Mouse (Mus musculus) CD4-positive naive resting alpha-beta T cell, adult 76 days (primary cell): Measurements from ENCODE around the gene Car9. TPM values are rescaled to one million over a fixed set of nuclear protein-coding genes. Genes with fewer than 3 reads are reported as not detected.

Source experiments
- total RNA-seq: library from RNA; stranded (reverse); gene quantifications from one replicate; pipeline ENCODE4 v1.2.4, GENCODE M21; 2023

Gene Car9
- total RNA-seq, result not detected

DNA sequence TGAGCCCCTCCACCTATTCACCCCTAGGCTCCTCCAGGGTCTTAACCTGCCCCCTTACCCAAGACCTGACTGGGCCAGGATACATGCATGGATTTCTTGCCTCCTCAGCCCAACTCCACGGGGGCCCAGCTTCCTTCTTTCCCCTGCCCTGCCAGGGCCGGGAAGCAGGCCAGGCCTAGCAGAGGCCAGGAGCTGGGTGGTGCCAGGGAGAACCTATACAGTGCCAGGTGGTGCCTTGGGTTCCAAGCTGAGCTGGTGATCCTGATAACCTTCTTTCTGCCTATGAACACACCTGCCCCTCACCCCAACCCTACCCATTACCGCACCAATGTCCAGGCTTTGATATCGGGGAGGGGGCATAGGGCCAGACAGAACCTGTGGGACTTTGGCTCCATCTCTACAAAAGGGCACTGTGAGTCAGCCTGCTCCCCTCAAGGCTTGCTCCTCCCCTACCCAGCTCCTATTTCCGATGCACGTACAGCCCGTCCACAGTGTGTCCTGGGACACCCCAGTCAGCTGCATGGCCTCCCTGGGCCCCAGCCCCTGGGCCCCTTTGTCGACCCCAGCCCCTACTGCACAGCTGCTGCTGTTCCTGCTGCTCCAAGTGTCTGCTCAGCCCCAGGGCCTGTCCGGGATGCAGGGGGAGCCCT lies at the start of gene Car9:
Gene Car9 (plus strand): TSS at position 431 of the 650 bp plus-strand sequence.

DNA sequence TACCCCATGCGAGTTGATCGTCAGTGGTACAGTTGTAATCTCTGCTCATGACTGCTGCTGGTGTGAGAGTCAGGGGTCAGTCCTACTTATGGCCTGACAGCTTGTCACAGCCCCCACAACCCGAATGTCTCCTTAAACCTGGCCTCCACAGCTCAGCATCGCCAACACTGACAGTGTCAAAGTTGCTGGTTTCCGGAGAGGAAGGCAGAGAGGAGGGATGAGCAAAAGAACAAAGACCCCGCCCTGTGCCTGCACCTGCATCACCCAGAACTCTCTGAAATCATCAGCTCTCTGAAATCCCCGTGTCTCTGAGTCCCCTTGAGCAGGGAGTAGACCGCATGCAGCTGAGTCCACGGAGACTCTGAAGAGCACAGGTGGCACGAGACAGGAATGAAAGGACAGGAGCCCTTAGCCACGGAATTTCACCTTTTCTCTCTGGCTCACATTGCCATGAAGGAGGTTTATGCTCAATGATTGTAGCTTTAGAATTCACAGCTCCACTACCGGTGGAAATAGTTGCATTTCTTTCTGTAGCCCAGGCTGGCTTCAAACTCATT lies 23.2 kb upstream of the Car9 start, which contains the start of gene Sit1:
Gene Sit1 (minus strand): TSS at position 200 of the 557 bp plus-strand sequence.

DNA sequence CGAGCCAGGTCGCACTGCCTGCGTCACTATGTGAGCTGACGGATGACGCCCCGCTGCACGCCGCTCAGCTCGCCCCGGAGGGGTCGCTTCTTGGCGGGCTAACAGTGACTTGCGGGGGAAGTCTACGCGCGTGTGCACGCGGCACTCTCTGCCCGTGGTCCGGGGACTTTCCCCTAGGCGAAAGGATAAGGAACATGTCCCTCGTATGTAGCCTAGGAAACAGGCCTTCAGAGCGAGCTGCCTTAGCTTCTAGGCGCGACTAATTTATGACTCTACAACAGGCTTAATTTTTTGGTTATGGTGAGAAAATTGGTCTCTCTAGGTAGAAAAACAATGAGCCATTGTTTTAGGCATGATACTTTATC lies 14.0 kb upstream of the Car9 start, which contains the start of gene Ccdc107:
Gene Ccdc107 (plus strand): TSS at position 80 of the 365 bp plus-strand sequence.

DNA sequence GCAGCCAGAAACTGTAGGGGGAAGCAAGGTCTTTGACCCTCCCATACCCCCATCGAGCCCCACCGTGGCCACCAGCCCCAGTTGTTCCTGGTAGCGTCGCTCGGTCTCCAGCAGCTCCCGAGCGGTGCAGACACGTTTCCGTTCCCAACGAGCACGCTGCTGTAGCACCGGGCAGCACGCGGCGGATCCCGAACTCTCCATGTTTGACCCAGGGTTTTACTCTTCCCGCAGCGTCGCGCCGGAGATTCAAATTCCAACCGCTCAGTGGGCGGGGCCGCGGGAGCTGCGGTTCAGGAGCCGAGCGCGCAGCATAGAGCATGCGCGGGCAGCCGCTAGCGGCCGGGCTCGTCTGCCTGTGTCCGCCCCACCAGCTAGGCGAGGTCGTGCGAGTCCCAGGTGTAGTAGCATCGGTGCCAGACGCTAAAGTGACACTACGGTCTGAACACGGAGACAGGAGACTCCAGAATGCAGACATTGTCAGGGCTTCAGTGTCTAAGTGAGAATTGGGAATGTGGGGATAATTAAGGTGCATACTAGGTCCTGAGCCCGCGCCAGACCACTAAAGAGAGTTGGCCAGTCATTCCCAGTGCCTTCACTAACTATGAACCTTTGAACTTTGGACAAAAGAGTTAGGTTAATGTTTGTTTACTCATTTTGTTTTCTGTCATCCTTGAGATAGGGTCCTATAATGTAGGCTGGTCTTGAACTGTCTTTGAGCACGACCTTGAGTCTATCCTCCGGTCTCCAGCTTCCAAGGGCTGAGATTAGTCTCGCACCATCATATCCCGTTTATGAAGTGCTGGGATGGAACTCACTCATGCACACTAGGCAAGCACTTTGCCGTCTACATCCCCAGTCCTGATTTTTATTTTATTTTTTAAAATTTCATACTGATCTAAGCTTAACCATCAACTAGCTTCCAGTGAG lies 7.1 kb upstream of the Car9 start, which contains the start of gene Arhgef39:
Gene Arhgef39 (minus strand): TSS at position 289 of the 927 bp plus-strand sequence.

DNA sequence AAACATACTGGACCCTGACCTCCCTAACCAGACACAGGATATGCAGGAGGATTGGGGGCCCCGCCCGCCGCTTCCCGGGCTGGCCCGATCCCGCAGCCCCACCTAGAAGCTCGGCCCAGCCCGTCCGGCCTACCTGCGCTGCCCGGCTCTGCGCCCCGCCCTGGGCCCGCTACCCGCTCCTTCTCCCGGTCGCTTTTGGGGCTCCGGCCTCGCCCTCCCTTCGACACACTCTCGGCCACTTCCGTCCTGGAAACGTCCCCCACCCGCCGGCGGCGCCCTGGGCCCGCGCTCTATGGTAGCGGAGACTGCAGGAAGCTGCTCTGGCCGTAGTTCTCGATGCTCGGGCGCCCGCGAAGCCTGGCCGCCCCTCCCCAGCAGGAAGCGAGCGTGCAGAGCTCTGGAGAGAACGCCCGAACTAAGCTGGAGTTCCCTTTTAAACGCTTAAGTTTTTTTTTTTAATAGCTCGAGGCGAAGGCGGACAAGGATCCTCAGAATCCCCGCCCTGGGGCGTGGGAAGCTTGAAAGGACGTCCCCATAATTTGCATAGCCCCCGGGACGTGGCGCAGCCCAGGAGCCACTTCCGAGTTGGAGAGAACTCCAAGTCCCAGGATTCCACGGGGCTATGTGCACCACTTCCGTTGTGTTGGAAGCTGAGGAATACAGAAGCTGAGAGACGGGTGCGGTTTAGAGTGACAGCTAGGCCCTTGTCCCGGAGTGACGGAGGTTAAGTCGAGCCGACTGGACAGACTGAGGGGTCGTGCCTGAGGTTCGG lies 55.4 kb downstream of the Car9 start, which contains the start of the genes Creb3 and Tln1:
Gene Creb3 (plus strand): TSS at position 336 of the 772 bp plus-strand sequence.
Gene Tln1 (minus strand): TSS at position 695 of the 772 bp plus-strand sequence.

Other genes with a start within 250 kb of the Car9 start
- gene Atp8b5, start 239.8 kb upstream of the Car9 start, total RNA-seq, result not detected
- 0.59 TPM for gene Rusc2, start 125.0 kb upstream of the Car9 start, total RNA-seq
- gene Fam166b, start 77.8 kb upstream of the Car9 start, total RNA-seq, result not detected
- 35.3 TPM for gene Tesk1, start 65.0 kb upstream of the Car9 start, total RNA-seq
- 48.5 TPM for gene Cd72, start 52.3 kb upstream of the Car9 start, total RNA-seq
- 60.7 TPM for gene Sit1, start 23.2 kb upstream of the Car9 start, total RNA-seq
- gene Ccdc107, start 14.1 kb upstream of the Car9 start, total RNA-seq, result 21.2 TPM
- gene Arhgef39, start 7.3 kb upstream of the Car9 start, total RNA-seq, result 3.0 TPM
- not detected for gene Tpm2, start 16.8 kb downstream of the Car9 start, total RNA-seq
- gene Creb3, start 55.4 kb downstream of the Car9 start, total RNA-seq, result 73.3 TPM
- gene Tln1, start 55.7 kb downstream of the Car9 start, total RNA-seq, result 270 TPM
- 34.1 TPM for gene Rgp1, start 71.7 kb downstream of the Car9 start, total RNA-seq
- gene Gba2, start 71.9 kb downstream of the Car9 start, total RNA-seq, result 26.5 TPM
- not detected for gene Msmp, start 77.5 kb downstream of the Car9 start, total RNA-seq
- gene Npr2, start 125.0 kb downstream of the Car9 start, total RNA-seq, result not detected
- gene Spag8, start 146.6 kb downstream of the Car9 start, total RNA-seq, result 0.62 TPM
- 17.1 TPM for gene Hint2, start 149.5 kb downstream of the Car9 start, total RNA-seq
- gene Tmem8b, start 162.0 kb downstream of the Car9 start, total RNA-seq, result 4.6 TPM
- not detected for gene Fam221b, start 162.2 kb downstream of the Car9 start, total RNA-seq
- gene Olfr70, start 193.8 kb downstream of the Car9 start, total RNA-seq, result not detected
- not detected for gene Olfr71, start 203.3 kb downstream of the Car9 start, total RNA-seq
- gene Hrct1, start 220.2 kb downstream of the Car9 start, total RNA-seq, result not detected
- not detected for gene Spaar, start 223.1 kb downstream of the Car9 start, total RNA-seq